Mouse (Mus musculus): ENCODE results near the gene Atp6v0a1. TPM values are rescaled to one million over a fixed set of nuclear protein-coding genes. Genes with fewer than 3 reads are reported as not detected.

Atp6v0a1 gene
- total and polyA plus RNA-seq, 3 experiments = 77.4 to 92.6 (median 89.6) TPM

DNA sequence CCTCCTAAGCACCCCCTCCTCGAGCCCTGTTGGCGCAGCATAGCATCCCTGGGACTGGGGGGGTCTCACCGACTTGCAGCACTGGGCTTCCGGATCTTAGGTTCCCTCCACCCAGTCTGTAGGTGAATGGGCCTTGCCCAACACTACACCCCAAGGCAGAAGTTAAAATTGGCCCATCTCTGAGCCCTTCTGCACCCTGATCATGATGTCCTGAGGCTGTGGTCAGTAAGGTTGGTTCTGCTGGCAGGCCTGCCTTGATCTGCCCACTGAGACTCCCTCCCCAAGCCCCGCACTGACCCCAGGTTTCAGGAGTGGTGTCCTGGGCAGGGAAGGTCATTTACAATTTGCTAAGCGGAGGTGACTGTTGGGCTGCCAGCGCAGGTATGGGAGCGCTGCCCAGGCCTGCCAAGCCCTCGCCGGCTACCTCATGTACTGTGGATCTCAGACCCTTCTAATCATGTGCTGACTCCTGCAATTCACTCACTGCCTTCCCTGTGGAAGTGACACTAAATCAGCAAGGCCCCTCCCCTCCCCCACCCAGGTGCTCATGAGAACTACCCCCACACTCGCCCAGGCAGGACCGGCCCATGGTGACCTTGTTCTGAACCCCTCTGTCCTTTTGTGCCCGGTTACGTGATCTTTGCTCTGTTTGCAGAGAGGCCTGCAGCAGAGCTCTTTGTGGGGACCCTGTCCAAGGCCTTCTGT, 53.9 kb downstream of the Atp6v0a1 start:
- intact Hi-C loops (cut with DNase I) = loop anchor here (5.0 to 10.0 kb wide), 3 partner anchors 338 to 666 kb away; partner anchors contain the start of genes Cnp and Jup
- H3K4me1 ChIP-seq (ENCODE audit: control insufficient read depth, insufficient read depth, low read length) = peaks cover 39% of the 10 kb centered on the region
- TF ChIP-seq EP300 (IDR thresholded peaks at IDR 0.05; ENCODE audit: insufficient read depth, low read depth, low read length) = no peak
- TF ChIP-seq POLR2A (IDR thresholded peaks at IDR 0.05; ENCODE audit: insufficient read depth, low read depth, low read length) = no peak
- no peak for TF ChIP-seq CTCF (IDR thresholded peaks at IDR 0.05)
- peak in 1 of 2 experiments; percentile 56 for DNase-seq
- H3K79me2 ChIP-seq (replicated peaks; ENCODE audit: control insufficient read depth, insufficient read depth, low read length) = no peaks in the 10 kb centered on the region
- peaks cover 20% of the 10 kb centered on the region; the same call in 1 of the 2 replicates for H3K36me3 ChIP-seq (ENCODE audit: control insufficient read depth, insufficient read depth, low read length)
- peak overlapping the region; percentile 99 for H3K27ac ChIP-seq
- H3K4me3 ChIP-seq = no peak overlapping the region
- H3K9ac ChIP-seq (ENCODE audit: low read depth, low read length) = peak overlapping the region; percentile 25
- 46% methylated on average over 14 of the region's 14 CpGs for WGBS
- H3K27me3 ChIP-seq (ENCODE audit: control insufficient read depth, insufficient read depth, low read length) = no peaks in the 10 kb centered on the region

DNA sequence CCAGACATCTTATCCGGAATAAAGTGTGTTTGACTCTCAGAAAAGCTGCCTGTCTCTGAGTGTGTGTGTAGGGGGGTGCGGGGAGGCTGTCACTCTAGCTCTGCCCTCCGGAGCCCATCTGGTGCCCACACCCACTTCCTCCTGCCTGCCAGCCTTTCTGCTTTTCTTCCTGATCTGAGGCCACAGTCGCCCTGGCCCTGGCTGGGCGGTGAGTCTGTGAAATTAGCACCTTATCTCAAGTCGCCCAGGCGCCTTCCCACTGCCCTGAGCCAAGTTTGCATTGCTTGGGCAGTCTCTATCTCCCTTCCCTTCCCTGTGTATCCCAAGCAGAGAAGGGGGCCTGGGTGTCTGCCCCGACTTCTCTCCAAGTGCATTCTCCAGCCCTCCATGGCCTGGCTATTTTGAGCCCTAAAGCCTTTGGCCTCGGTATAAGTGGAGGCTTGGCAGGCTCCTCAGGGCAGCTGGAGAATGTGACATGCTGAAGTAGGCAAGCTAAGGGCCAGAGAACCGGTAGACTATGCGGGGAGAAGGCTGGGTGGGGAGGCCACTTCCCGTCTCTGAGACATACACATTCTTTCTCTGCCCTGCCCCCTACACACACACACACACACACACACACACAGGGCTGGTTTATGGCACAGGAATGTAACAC, 54.5 kb downstream of the Atp6v0a1 start:
- WGBS = 1% methylated on average over 12 of the region's 12 CpGs
- Histone ChIP-seq H3K27ac (peak overlapping the region; percentile 99), H3K36me3 (ENCODE audit: control insufficient read depth, insufficient read depth, low read length) (peaks cover 17% of the 10 kb centered on the region; the same call in 1 of the 2 replicates), H3K4me3 (no peak overlapping the region), H3K4me1 (ENCODE audit: control insufficient read depth, insufficient read depth, low read length) (peaks cover 37% of the 10 kb centered on the region), H3K79me2 (replicated peaks; ENCODE audit: control insufficient read depth, insufficient read depth, low read length) (no peaks in the 10 kb centered on the region), H3K27me3 (ENCODE audit: control insufficient read depth, insufficient read depth, low read length) (no peaks in the 10 kb centered on the region), H3K9ac (ENCODE audit: low read depth, low read length) (peak overlapping the region; percentile 25; the same call in 1 of the 2 replicates)
- peak; percentile 77 to 90 for DNase-seq
- no peak for TF ChIP-seq CTCF (IDR thresholded peaks at IDR 0.05)
- peak; percentile 50; the same call in 1 of the 2 replicates for TF ChIP-seq EP300 (IDR thresholded peaks at IDR 0.05; ENCODE audit: insufficient read depth, low read depth, low read length)
- TF ChIP-seq POLR2A (IDR thresholded peaks at IDR 0.05; ENCODE audit: insufficient read depth, low read depth, low read length) = 0 out of 2 replicates have a peak, but pooled peaks have one; percentile 44
- intact Hi-C loops (cut with DNase I) = loop anchor here (5.0 to 10.0 kb wide), 3 partner anchors 339 to 667 kb away; partner anchors contain the start of genes Cnp and Jup

DNA sequence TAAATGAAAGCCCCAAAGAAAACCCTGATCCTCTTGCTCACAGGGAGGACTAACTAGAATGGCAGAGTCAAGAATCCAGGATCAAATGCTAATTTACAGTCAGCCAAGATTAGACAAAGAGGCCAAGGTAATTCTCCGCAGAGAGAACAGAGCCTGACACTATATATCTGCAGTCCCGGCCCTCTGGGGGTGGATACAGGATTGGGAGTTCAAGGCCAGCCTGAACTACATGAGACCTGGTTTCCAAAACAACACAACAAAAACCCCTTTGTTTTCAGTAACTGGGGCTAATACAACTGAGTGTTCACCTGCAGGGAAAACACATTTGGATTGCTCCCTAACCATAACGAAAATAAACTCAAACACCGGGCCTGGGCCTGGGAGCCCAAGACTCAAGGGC, 55.2 kb downstream of the Atp6v0a1 start:
- WGBS = 37% methylated on average over 4 of the region's 4 CpGs
- Histone ChIP-seq H3K36me3 (ENCODE audit: control insufficient read depth, insufficient read depth, low read length) (peaks cover 16% of the 10 kb centered on the region; the same call in 1 of the 2 replicates), H3K79me2 (replicated peaks; ENCODE audit: control insufficient read depth, insufficient read depth, low read length) (no peaks in the 10 kb centered on the region), H3K27ac (peak overlapping the region; percentile 99), H3K4me1 (ENCODE audit: control insufficient read depth, insufficient read depth, low read length) (peaks cover 35% of the 10 kb centered on the region), H3K4me3 (no peak overlapping the region), H3K9ac (ENCODE audit: low read depth, low read length) (no peak overlapping the region), H3K27me3 (ENCODE audit: control insufficient read depth, insufficient read depth, low read length) (no peaks in the 10 kb centered on the region)
- TF ChIP-seq POLR2A (IDR thresholded peaks at IDR 0.05; ENCODE audit: insufficient read depth, low read depth, low read length) (no peak), EP300 (IDR thresholded peaks at IDR 0.05; ENCODE audit: insufficient read depth, low read depth, low read length) (no peak), CTCF (IDR thresholded peaks at IDR 0.05) (no peak)
- intact Hi-C loops (cut with DNase I) = loop anchor here (5.0 to 10.0 kb wide), 3 partner anchors 340 to 667 kb away; partner anchors contain the start of genes Cnp and Jup
- DNase-seq = no peak

DNA sequence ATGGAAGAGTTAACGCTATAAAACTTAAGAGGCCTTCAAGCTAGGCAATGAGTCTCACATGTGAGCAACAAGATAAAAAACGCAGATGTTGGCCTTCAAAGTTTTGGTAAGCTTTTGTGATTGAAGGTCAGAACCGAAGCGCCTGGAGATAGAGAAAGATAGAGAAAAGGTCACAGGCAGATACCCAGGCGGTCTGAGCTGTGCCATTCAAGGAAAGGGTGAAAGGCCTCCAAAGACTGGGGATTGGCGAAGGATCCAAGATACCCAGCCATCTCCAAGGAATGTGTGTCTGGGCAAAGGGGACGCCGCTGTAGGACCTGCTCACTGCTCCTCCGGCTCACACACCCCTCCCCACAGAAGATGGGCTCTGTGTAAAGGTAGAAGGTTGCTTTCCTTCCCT, 55.8 kb downstream of the Atp6v0a1 start:
- peak overlapping the region; percentile 99 for H3K27ac ChIP-seq
- H3K27me3 ChIP-seq (ENCODE audit: control insufficient read depth, insufficient read depth, low read length) = no peaks in the 10 kb centered on the region
- no peak overlapping the region for H3K4me3 ChIP-seq
- no peaks in the 10 kb centered on the region for H3K79me2 ChIP-seq (replicated peaks; ENCODE audit: control insufficient read depth, insufficient read depth, low read length)
- 86% methylated on average over 9 of the region's 9 CpGs for WGBS
- DNase-seq = no peak
- H3K9ac ChIP-seq (ENCODE audit: low read depth, low read length) = no peak overlapping the region
- intact Hi-C loops (cut with DNase I) = loop anchor here (10.0 kb wide), 2 partner anchors 340 to 490 kb away; partner anchors contain the start of gene Cnp
- TF ChIP-seq POLR2A (IDR thresholded peaks at IDR 0.05; ENCODE audit: insufficient read depth, low read depth, low read length) (no peak), CTCF (IDR thresholded peaks at IDR 0.05) (no peak), EP300 (IDR thresholded peaks at IDR 0.05; ENCODE audit: insufficient read depth, low read depth, low read length) (no peak)
- H3K4me1 ChIP-seq (ENCODE audit: control insufficient read depth, insufficient read depth, low read length) = peaks cover 30% of the 10 kb centered on the region
- peaks cover 11% of the 10 kb centered on the region; the same call in 1 of the 2 replicates for H3K36me3 ChIP-seq (ENCODE audit: control insufficient read depth, insufficient read depth, low read length)

DNA sequence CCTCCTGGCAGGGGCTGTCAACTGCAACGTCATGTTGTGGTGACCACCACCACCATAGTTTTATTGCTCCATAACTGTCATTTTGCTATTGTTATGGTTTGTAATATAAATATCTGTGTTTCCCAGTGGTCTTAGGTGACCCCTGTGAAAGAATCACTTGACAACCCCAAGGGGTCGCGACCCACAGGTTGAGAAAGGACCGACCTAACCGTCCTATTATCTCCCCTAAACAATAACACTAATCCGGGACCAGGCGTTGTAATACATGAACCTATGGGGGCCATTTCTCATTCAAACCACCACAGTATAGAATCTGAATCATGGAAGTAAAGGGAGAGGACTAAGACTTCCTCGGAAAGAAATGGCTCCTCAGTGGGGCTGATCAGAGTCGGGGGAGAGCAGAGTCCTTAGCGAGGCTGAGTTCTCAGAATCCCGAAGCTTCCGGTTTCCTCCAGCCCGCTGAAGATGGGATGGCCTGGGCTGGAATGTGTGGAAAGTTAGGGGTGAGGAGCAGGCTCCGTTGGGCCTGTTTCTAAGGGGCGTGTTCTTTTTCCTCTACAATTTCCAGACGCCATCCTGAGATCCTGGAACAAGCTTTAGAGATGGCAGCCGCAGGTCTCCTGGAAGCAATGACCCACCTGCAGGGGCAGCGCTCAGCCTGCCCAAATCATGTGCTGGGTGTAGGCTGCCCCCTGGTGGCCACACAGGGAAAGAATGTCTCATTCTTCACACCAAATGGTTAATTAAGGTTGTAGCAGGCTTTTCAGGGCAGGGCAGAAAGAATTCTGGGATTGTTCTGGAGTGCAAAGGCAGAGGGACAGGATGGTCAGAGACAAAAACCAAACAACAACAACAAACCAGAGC, 57.5 kb downstream of the Atp6v0a1 start:
- 0 out of 2 replicates have a peak overlapping the region, but pooled peaks have one; percentile 5 for H3K9ac ChIP-seq (ENCODE audit: low read depth, low read length)

More for the DNA sequence above, 57.5 kb downstream of the Atp6v0a1 start:
- Histone ChIP-seq H3K79me2 (replicated peaks; ENCODE audit: control insufficient read depth, insufficient read depth, low read length) (no peaks in the 10 kb centered on the region), H3K27ac (peak overlapping the region; percentile 57), H3K27me3 (ENCODE audit: control insufficient read depth, insufficient read depth, low read length) (no peaks in the 10 kb centered on the region), H3K4me3 (peak overlapping the region; percentile 22), H3K4me1 (ENCODE audit: control insufficient read depth, insufficient read depth, low read length) (peaks cover 19% of the 10 kb centered on the region), H3K36me3 (ENCODE audit: control insufficient read depth, insufficient read depth, low read length) (peaks cover 8% of the 10 kb centered on the region; the same call in 1 of the 2 replicates)
- WGBS = 14% methylated on average over 18 of the region's 18 CpGs
- TF ChIP-seq EP300 (IDR thresholded peaks at IDR 0.05; ENCODE audit: insufficient read depth, low read depth, low read length) (peak; percentile 98), POLR2A (IDR thresholded peaks at IDR 0.05; ENCODE audit: insufficient read depth, low read depth, low read length) (no peak), CTCF (IDR thresholded peaks at IDR 0.05) (peak; percentile 94)
- peak; percentile 83 to 85 for DNase-seq
- intact Hi-C loops (cut with DNase I) = loop anchor here (1.0 to 10.0 kb wide), 4 partner anchors 84 to 492 kb away; partner anchors contain the start of gene Cnp
